Mouse (Mus musculus): ENCODE data around the gene Rapgef5. TPM values are rescaled to one million over a fixed set of nuclear protein-coding genes. Genes with fewer than 3 reads are reported as not detected.

The Rapgef5 gene
- polyA plus RNA-seq, 1 experiment = 50.9 TPM

DNA sequence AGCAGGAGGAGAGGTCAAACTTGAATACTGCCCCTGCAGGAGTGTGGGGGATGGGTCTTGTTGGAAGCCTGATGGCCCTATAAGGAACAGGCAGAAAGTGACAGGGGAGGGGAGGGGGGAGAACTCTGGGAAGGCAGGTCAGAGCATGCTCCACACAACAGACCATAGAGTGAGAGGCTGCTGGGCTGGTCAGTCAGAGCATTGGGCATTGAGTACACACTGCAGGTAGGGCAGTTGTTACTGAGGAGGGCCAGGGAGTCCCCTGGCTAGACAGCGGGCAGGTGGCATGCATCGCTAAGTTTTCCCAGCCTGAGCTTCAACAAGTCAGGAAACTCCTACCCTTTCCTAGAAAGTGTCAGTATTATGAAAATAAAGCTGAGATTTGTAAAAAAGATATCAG lies 106.7 kb downstream of the Rapgef5 start:
- TF ChIP-seq POLR2A (IDR thresholded peaks at IDR 0.05; ENCODE audit: borderline replicate concordance, extremely low read depth, insufficient read depth, insufficient read length, poor library complexity, severe bottlenecking) (no peak), CTCF (IDR thresholded peaks at IDR 0.05; ENCODE audit: borderline replicate concordance, extremely low read depth, insufficient read depth, insufficient read length) (no peak)
- DNase-seq (ENCODE audit: low read depth) = no peak

DNA sequence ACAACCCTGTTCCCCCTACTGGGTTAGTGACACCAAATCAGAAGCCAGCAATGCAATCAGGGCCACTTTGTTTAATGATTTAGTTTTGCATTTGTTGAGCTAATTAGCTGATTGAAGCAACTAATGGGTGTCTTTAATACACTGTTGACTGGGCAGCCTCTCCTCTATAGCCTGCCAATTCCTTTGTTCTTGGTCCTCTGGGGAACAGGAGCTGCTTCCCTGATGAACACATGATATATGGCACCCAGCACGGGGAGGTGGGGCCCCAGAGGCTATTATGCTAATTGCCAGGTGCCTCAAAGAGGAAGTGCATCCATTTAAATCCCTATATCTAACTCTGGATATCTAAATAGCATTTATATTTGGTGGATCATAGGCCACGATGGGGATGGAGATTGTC lies 111.0 kb downstream of the Rapgef5 start:
- TF ChIP-seq POLR2A (IDR thresholded peaks at IDR 0.05; ENCODE audit: borderline replicate concordance, extremely low read depth, insufficient read depth, insufficient read length, poor library complexity, severe bottlenecking) = no peak
- no peak for TF ChIP-seq CTCF (IDR thresholded peaks at IDR 0.05; ENCODE audit: borderline replicate concordance, extremely low read depth, insufficient read depth, insufficient read length)
- DNase-seq (ENCODE audit: low read depth) = peak; percentile 96

DNA sequence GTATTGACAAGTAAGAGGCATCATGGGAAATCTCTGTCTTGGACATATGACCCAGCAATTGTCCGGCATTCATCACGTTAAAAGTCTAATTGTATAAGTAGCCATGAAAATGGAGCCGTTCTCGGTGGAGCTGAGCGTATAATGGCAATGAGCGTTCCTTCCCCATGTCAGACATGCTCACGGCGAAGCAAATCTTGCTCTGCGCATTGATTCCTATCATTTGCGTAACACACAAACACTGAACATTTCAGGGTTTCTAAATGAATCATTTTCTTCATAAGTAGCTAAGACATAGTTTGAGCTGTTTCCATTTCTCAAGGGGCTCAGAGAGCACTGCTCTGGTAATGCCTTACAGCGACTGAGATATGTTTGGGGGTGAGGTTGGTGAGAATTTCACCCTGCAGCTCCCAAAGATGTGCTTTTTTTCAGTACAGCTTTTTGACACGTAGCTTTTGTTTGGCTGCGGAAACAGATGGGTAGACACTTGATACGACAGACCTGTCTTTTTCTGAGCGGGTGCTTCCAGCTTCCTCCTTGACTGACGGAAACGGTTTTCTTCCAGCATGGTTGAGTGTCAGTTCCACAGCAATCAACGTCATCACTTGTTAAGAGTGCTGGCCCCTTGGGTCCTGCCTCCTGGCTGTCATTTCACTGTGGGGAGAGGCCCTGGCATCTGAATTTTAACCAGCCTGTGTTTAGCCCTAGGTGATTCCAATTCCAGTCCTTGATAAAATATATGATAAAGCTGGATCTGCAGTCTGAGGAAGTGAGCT lies 112.2 kb downstream of the Rapgef5 start:
- DNase-seq (ENCODE audit: low read depth) = peak; percentile 84

GRCm38 (mm10) chr12:117632133-117632532 lies 115.9 kb downstream of the Rapgef5 start:
- DNase-seq (ENCODE audit: low read depth) = no peak
- TF ChIP-seq POLR2A (IDR thresholded peaks at IDR 0.05; ENCODE audit: borderline replicate concordance, extremely low read depth, insufficient read depth, insufficient read length, poor library complexity, severe bottlenecking) = no peak
- TF ChIP-seq CTCF (IDR thresholded peaks at IDR 0.05; ENCODE audit: borderline replicate concordance, extremely low read depth, insufficient read depth, insufficient read length) = no peak

More for the DNA sequence above, 112.2 kb downstream of the Rapgef5 start:
- TF ChIP-seq CTCF (IDR thresholded peaks at IDR 0.05; ENCODE audit: borderline replicate concordance, extremely low read depth, insufficient read depth, insufficient read length) = no peak
- TF ChIP-seq POLR2A (IDR thresholded peaks at IDR 0.05; ENCODE audit: borderline replicate concordance, extremely low read depth, insufficient read depth, insufficient read length, poor library complexity, severe bottlenecking) = no peak

DNA sequence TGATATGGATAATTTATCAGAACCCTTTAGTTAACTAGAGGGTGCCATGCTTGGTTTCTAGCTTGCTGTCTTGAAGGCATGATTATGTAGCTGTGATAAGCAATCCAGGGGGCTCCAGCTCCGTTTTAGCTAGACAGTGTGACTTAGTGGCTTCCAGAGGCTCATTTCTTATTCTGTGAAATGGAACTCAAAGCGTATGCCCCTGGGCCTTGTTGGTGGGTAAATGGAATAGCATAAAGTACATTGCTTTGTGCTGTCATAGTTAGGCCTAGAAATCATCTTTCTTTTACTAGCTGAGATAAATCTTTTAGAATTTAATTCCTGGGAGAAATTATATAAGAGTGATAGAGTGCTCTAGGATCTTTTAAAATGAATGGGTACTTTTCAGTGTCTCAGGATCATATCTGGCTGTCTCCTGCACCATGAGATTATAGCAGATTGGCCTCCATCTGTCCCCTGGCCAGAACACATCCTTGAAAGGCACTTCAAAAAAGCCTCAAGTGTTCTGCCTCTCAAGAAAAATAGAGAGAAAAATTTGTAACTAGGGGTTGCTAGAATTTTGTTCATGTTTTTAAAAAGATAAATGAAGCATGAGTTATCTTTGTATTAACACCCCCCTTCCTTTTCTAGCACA lies 120.0 kb downstream of the Rapgef5 start:
- peak; percentile 52 for DNase-seq (ENCODE audit: low read depth)
- TF ChIP-seq CTCF (IDR thresholded peaks at IDR 0.05; ENCODE audit: borderline replicate concordance, extremely low read depth, insufficient read depth, insufficient read length) = no peak
- TF ChIP-seq POLR2A (IDR thresholded peaks at IDR 0.05; ENCODE audit: borderline replicate concordance, extremely low read depth, insufficient read depth, insufficient read length, poor library complexity, severe bottlenecking) = no peak

DNA sequence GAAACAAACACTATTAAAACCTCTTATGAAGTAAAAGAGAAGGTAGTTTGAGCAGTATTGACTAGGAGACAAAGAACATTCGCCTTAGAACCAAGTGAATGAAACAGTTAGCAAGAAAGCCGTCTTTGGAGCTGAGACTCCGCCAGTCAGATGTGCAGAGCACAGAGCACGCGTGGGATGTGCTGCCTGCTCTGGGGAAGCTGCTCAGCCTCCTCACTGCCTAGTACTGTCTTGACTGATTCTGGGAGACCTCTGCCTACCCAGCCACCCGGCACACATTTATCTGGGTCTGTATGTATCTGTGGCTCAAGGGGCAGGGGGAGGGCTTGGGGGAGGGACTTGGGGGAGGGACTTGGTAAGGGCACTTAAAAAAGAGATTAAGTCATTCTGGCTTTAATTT lies 120.7 kb downstream of the Rapgef5 start:
- peak; percentile 33 for DNase-seq (ENCODE audit: low read depth)
- TF ChIP-seq POLR2A (IDR thresholded peaks at IDR 0.05; ENCODE audit: borderline replicate concordance, extremely low read depth, insufficient read depth, insufficient read length, poor library complexity, severe bottlenecking) (no peak), CTCF (IDR thresholded peaks at IDR 0.05; ENCODE audit: borderline replicate concordance, extremely low read depth, insufficient read depth, insufficient read length) (no peak)

- peak; percentile 26 for DNase-seq (ENCODE audit: low read depth)
Observed at GRCm38 (mm10) chr12:117638833-117639232, 122.6 kb downstream of the Rapgef5 start.

DNA sequence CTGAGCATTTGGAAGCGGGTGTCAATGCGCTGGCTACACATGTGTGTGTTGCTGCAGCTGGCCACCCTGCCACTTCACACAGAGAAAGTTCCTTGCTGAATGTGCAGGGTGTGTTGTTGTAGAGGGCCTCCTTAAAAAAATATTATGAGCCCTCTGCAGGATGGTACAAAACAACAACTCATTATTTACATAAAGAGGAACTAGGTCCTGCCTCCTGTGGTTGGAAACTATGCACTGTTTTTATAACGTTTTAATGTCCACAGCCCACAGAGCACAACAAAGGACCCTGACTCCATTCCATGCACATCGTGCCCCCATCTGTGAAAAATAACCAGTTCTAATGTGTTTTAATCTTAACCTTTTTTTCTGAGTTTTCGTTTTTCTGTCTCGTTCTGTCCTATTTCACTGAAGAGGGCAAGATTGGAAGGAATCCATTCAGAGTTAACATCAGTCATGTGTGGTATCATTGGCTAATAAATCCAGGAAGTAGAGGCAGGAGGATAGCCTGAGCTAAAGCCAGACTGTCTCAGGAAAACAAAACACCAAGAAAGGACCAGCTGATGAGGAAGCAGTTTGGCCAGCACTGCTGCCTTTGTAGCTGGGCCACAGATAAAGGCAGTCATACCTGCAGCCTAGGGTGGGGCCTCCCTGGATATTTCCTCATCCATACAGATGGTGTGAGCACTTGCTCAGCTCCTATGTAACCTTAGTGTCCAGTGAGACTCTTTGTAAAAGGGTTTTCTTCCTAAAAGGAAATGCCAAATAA lies 123.3 kb downstream of the Rapgef5 start:
- DNase-seq (ENCODE audit: low read depth) = peak; percentile 31
- TF ChIP-seq CTCF (IDR thresholded peaks at IDR 0.05; ENCODE audit: borderline replicate concordance, extremely low read depth, insufficient read depth, insufficient read length) (no peak), POLR2A (IDR thresholded peaks at IDR 0.05; ENCODE audit: borderline replicate concordance, extremely low read depth, insufficient read depth, insufficient read length, poor library complexity, severe bottlenecking) (no peak)

More at GRCm38 (mm10) chr12:117638833-117639232, 122.6 kb downstream of the Rapgef5 start:
- TF ChIP-seq CTCF (IDR thresholded peaks at IDR 0.05; ENCODE audit: borderline replicate concordance, extremely low read depth, insufficient read depth, insufficient read length) (no peak), POLR2A (IDR thresholded peaks at IDR 0.05; ENCODE audit: borderline replicate concordance, extremely low read depth, insufficient read depth, insufficient read length, poor library complexity, severe bottlenecking) (no peak)

- TF ChIP-seq CTCF (IDR thresholded peaks at IDR 0.05; ENCODE audit: borderline replicate concordance, extremely low read depth, insufficient read depth, insufficient read length) (no peak), POLR2A (IDR thresholded peaks at IDR 0.05; ENCODE audit: borderline replicate concordance, extremely low read depth, insufficient read depth, insufficient read length, poor library complexity, severe bottlenecking) (no peak)
- DNase-seq (ENCODE audit: low read depth) = no peak
Observed at GRCm38 (mm10) chr12:117642512-117642911, 126.2 kb downstream of the Rapgef5 start.

GRCm38 (mm10) chr12:117645771-117646170 lies 129.5 kb downstream of the Rapgef5 start:
- TF ChIP-seq POLR2A (IDR thresholded peaks at IDR 0.05; ENCODE audit: borderline replicate concordance, extremely low read depth, insufficient read depth, insufficient read length, poor library complexity, severe bottlenecking) (no peak), CTCF (IDR thresholded peaks at IDR 0.05; ENCODE audit: borderline replicate concordance, extremely low read depth, insufficient read depth, insufficient read length) (no peak)
- no peak for DNase-seq (ENCODE audit: low read depth)

- TF ChIP-seq CTCF (IDR thresholded peaks at IDR 0.05; ENCODE audit: borderline replicate concordance, extremely low read depth, insufficient read depth, insufficient read length) (no peak), POLR2A (IDR thresholded peaks at IDR 0.05; ENCODE audit: borderline replicate concordance, extremely low read depth, insufficient read depth, insufficient read length, poor library complexity, severe bottlenecking) (no peak)
- DNase-seq (ENCODE audit: low read depth) = no peak
Observed at GRCm38 (mm10) chr12:117653920-117654472, 137.7 kb downstream of the Rapgef5 start.

All from brain, embryonic 14.5 days (tissue).